Mouse (Mus musculus): ENCODE data around the gene Zrsr1.

Zrsr1 gene

DNA sequence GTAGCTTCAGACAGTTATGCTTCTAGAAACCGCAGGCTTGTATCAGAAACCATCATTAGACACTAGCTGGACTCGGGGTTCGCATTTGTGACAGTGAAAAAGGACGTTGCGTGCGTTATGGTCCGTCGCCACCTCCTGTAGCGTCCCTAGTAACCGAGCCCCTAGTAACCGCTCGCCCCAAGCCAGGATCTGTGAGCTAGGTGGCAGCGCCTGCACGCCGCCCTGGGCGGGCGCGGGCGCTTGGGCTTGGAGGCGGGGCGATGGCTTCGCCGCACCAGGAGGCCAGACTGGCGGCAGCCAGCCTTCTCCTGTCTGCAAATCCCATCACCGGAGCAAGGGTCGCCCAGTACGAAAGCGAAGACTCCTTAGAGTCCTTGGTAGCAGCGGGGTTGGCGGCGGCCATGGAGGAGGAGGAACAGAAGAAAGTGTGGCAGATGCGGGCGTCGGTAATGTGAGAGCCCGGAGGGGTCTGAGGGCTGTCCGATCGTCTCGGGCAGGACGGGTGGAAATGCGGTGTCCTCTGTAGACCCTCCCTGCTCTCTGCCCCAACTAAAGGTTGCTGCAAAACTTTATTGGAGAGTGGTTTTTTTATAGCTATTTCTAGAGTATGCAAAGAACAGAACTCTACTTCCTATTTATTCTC lies 36.5 kb downstream of the Zrsr1 start:
- peak; percentile 72 for DNase-seq (ENCODE audit: low read depth, low spot score)

- no peak for DNase-seq (ENCODE audit: low read depth, low spot score)
These were observed 37.0 kb downstream of the Zrsr1 start for GRCm38 (mm10) chr11:23008824-23009200.

DNA sequence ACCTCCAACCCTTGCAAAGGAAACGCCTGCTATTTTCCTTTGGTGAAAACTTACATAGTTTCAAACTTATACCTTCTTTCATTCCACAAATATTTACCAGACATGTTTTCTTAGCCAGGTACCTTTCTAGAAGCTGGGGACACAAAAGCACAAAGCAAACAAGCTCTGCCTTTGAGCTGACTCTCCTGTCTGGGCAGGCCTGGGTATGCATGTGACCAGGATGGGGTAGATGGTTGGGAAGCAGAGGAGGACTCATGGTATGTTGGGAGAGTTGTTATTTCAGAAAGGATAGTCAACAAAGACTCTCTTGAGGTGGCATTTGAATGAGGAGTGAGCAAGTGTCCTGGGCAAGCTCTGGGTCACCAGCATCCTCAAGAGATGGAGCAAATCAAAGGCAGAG lies 41.3 kb downstream of the Zrsr1 start:
- no peak for DNase-seq (ENCODE audit: low read depth, low spot score)

- no peak for DNase-seq (ENCODE audit: low read depth, low spot score)
These were observed 41.9 kb downstream of the Zrsr1 start for GRCm38 (mm10) chr11:23013580-23014294.

DNA sequence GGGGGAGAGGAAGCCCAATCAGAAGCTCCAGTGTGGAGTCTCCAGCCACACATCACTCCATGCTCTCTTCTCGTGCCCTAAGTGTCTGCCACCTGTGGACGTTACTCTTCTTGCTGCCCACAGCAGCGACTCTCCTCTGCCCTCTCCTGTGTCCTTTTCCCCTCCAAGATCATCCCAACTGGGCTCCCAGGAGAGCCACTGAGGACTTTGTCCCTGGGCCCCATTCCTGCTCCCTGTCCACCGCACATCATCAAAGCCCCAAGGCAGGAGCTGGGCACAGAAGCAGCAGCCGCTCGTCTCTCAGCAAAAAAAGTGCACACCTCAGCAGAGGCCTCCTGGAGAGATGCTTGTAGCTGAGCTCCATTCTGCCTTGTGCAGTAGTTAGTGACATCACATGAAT lies 43.2 kb downstream of the Zrsr1 start:
- DNase-seq (ENCODE audit: low read depth, low spot score) = no peak

DNA sequence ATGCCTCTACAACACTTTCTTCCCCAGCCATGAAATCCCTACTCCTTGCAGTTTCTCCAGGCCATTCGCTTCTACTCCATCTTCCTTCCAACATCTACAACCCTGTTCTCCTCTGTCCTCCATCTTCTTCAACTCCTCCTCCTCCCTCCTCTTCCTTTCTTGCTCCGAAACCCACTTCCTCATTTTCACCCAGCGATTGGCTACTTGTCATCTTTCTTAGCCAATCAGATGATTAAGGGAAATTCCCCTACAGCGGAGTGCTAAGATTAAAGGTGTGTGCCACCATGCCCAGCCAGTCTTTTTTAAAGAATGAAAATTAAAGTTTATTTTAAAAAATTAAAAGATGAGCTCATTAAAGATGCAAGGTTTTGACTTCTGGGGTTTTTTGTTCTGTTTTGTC lies 46.1 kb downstream of the Zrsr1 start:
- DNase-seq (ENCODE audit: low read depth, low spot score) = no peak

DNA sequence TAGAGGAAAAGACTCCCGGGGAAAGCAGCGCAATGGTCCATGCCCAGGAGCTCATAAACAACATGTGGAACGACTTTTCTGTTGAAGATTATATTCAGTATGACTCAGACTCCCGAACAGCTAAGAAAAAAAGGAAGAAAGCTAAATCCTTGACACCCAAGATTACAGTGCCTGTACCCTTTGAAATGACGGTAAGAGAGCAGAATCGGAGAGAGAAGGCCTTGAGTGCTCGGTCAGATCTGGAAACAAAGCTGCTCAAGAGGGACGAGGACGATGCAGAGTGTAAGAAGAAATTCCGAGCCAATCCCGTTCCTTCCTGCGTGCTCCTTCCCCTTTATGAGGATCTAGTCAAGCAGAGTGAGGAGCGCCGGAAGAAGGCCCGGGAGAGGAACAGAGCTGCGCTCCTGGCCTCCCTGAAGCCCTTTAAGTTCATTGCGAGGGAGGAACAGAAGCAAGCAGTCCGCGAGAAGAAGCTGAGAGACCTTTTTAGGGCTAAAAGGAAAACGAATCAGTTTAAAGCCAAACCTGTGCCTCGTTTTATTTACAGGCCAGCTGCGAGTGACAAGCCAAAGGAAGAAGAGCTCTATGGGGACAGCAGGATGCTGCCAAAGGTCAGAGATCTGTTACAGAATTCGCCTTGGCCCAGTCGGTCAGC lies 48.4 kb downstream of the Zrsr1 start:
- DNase-seq (ENCODE audit: low read depth, low spot score) = peak; percentile 7

- DNase-seq (ENCODE audit: low read depth, low spot score) = no peak
These were observed 49.0 kb downstream of the Zrsr1 start for GRCm38 (mm10) chr11:23020841-23021240.

DNA sequence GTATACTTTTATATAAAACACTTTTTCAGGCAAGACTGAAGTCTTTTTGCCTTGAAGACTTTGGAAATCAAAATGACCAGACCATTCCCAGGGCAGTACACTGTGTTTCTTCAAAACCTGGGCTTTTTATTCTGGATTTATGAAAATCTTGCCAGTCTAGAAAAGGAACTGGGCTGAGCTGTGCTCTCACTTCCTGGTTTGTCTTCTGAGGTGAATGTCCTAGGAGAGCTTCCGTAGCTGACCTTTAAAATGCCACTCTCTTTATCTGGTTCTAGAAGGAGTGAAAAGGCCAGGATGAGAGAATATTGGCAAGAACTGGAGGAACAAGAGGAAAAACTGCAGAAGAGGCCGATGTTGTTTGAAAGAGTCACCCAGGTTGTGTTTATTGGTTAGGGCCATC lies 51.4 kb downstream of the Zrsr1 start:
- no peak for DNase-seq (ENCODE audit: low read depth, low spot score)

GRCm38 (mm10) chr11:23024169-23024568 lies 52.4 kb downstream of the Zrsr1 start:
- DNase-seq (ENCODE audit: low read depth, low spot score) = no peak
